Mouse (Mus musculus) heart, embryonic 11.5 days (tissue): ENCODE measurements at regions not wholly inside any gene's neighbourhood (a gene's known extent, or its start where the extent isn't known, plus 50 kb on each side); places are given as distances from the start of the nearest gene placed in this dataset.

ENCODE experiments used
- ATAC-seq: fragments of 200-750 bp; cut with Nextera tagmentation; replicated peaks from 2 replicates; pipeline ENCODE4 v1.8.0; 2017; ENCODE audit warnings: moderate library complexity; ENCODE audit not compliant: insufficient number of reproducible peaks, low FRiP score, low TSS enrichment
- H3K27ac ChIP-seq: fragments of 300-500 bp; sonication (generic); 2 replicates; pipeline ENCODE4 v1.5.1; 2014; ENCODE audit warnings: mild to moderate bottlenecking, low read depth, low read length
- H3K27me3 ChIP-seq: fragments of 300-500 bp; sonication (generic); 2 replicates; pipeline ENCODE4 v1.6.1; 2014; ENCODE audit warnings: mild to moderate bottlenecking, low read length, mixed read lengths; ENCODE audit not compliant: control insufficient read depth, insufficient read depth
- H3K36me3 ChIP-seq: fragments of 300-500 bp; sonication (generic); 2 replicates; pipeline ENCODE4 v1.6.1; 2014; ENCODE audit warnings: mild to moderate bottlenecking, low read length, moderate library complexity, mixed read lengths; ENCODE audit not compliant: control insufficient read depth, insufficient read depth
- H3K4me1 ChIP-seq: fragments of 300-500 bp; sonication (generic); 2 replicates; pipeline ENCODE4 v1.6.1; 2014; ENCODE audit warnings: low read length; ENCODE audit not compliant: control insufficient read depth, insufficient read depth
- H3K4me2 ChIP-seq: fragments of 300-500 bp; sonication (generic); 2 replicates; pipeline ENCODE4 v1.6.1; 2014; ENCODE audit warnings: mild to moderate bottlenecking, moderate library complexity
- H3K4me3 ChIP-seq: fragments of 300-500 bp; sonication (generic); 2 replicates; pipeline ENCODE4 v1.5.1; 2014; ENCODE audit warnings: low read depth, low read length
- H3K9ac ChIP-seq: fragments of 300-500 bp; sonication (generic); 2 replicates; pipeline ENCODE4 v1.6.1; 2014; ENCODE audit warnings: mild to moderate bottlenecking, low read depth, low read length, moderate library complexity
- H3K9me3 ChIP-seq: fragments of 300-500 bp; sonication (generic); replicated peaks from 2 replicates; pipeline ENCODE4 v1.6.1; 2016; ENCODE audit warnings: low read length; ENCODE audit not compliant: control insufficient read depth
- WGBS: fragments of 180-500 bp; shearing (Covaris S2); extraction: QIAGEN DNeasy Blood & Tissue Kit; methylation state at CpG from one replicate; pipeline ENCODE4 v1.1.7; 2014; ENCODE audit not compliant: insufficient replicate concordance; 5-methylcytosine and 5-hydroxymethylcytosine counted together

GRCm38 (mm10) chr5:75248279-75248678, 96.2 kb downstream of the Pdgfra start:
- no peak overlapping the region for H3K4me3 ChIP-seq
- ATAC-seq, result no peak
- WGBS, result 83% methylated on average over 6 of the region's 6 CpGs
- H3K4me2 ChIP-seq, result no peak overlapping the region
- no peaks in the 10 kb centered on the region for H3K36me3 ChIP-seq
- H3K27ac ChIP-seq, result no peak overlapping the region
- no peaks in the 10 kb centered on the region for H3K9me3 ChIP-seq
- H3K4me1 ChIP-seq, result no peaks in the 10 kb centered on the region
- no peaks in the 10 kb centered on the region for H3K27me3 ChIP-seq
- no peak overlapping the region for H3K9ac ChIP-seq

- Histone ChIP-seq H3K27me3 (no peaks in the 10 kb centered on the region), H3K4me3 (no peak overlapping the region), H3K9me3 (no peaks in the 10 kb centered on the region), H3K36me3 (no peaks in the 10 kb centered on the region), H3K27ac (no peak overlapping the region), H3K4me1 (no peaks in the 10 kb centered on the region), H3K9ac (no peak overlapping the region), H3K4me2 (no peak overlapping the region)
- ATAC-seq, result no peak
- 74% methylated on average over 3 of the region's 3 CpGs for WGBS
Observed at GRCm38 (mm10) chr5:75249671-75250070, 97.6 kb downstream of the Pdgfra start.

GRCm38 (mm10) chr5:75253349-75253748, 101.3 kb downstream of the Pdgfra start:
- no peak for ATAC-seq
- H3K36me3 ChIP-seq, result no peaks in the 10 kb centered on the region
- no peaks in the 10 kb centered on the region for H3K9me3 ChIP-seq
- no peak overlapping the region for H3K9ac ChIP-seq
- no peaks in the 10 kb centered on the region for H3K27me3 ChIP-seq
- no peaks in the 10 kb centered on the region for H3K4me1 ChIP-seq
- H3K27ac ChIP-seq, result no peak overlapping the region
- H3K4me3 ChIP-seq, result no peak overlapping the region
- WGBS, result 61% methylated on average over 7 of the region's 7 CpGs
- no peak overlapping the region for H3K4me2 ChIP-seq

GRCm38 (mm10) chr5:75253830-75254229, 101.7 kb downstream of the Pdgfra start:
- Histone ChIP-seq H3K36me3 (no peaks in the 10 kb centered on the region), H3K27ac (no peak overlapping the region), H3K4me3 (no peak overlapping the region), H3K27me3 (no peaks in the 10 kb centered on the region), H3K9me3 (no peaks in the 10 kb centered on the region), H3K4me2 (no peak overlapping the region), H3K4me1 (no peaks in the 10 kb centered on the region), H3K9ac (no peak overlapping the region)
- WGBS, result 70% methylated on average over 5 of the region's 5 CpGs
- no peak for ATAC-seq

- Histone ChIP-seq H3K4me3 (no peak overlapping the region), H3K27ac (no peak overlapping the region), H3K4me2 (no peak overlapping the region), H3K9me3 (no peaks in the 10 kb centered on the region), H3K4me1 (no peaks in the 10 kb centered on the region), H3K9ac (no peak overlapping the region), H3K36me3 (no peaks in the 10 kb centered on the region), H3K27me3 (no peaks in the 10 kb centered on the region)
- no peak for ATAC-seq
- WGBS, result 72% methylated on average over 4 of the region's 4 CpGs
Observed at GRCm38 (mm10) chr5:75256186-75256585, 104.1 kb downstream of the Pdgfra start.

- Histone ChIP-seq H3K9ac (no peak overlapping the region), H3K27ac (no peak overlapping the region), H3K4me2 (no peak overlapping the region), H3K4me3 (no peak overlapping the region), H3K9me3 (no peaks in the 10 kb centered on the region), H3K4me1 (no peaks in the 10 kb centered on the region), H3K27me3 (no peaks in the 10 kb centered on the region), H3K36me3 (no peaks in the 10 kb centered on the region)
- 62% methylated on average over 2 of the region's 2 CpGs for WGBS
- no peak for ATAC-seq
Observed at GRCm38 (mm10) chr5:75257067-75257466, 105.0 kb downstream of the Pdgfra start.

- 53% methylated on average over 10 of the region's 10 CpGs for WGBS
- no peak overlapping the region for H3K4me3 ChIP-seq
- no peak for ATAC-seq
- no peak overlapping the region for H3K9ac ChIP-seq
- no peaks in the 10 kb centered on the region for H3K4me1 ChIP-seq
- H3K36me3 ChIP-seq, result no peaks in the 10 kb centered on the region
- H3K27me3 ChIP-seq, result no peaks in the 10 kb centered on the region
- no peak overlapping the region for H3K4me2 ChIP-seq
- H3K27ac ChIP-seq, result no peak overlapping the region
- no peaks in the 10 kb centered on the region for H3K9me3 ChIP-seq
Observed at GRCm38 (mm10) chr5:75260247-75260646, 108.2 kb downstream of the Pdgfra start.

- 80% methylated on average over 7 of the region's 7 CpGs for WGBS
- Histone ChIP-seq H3K27ac (no peak overlapping the region), H3K27me3 (no peaks in the 10 kb centered on the region), H3K4me1 (no peaks in the 10 kb centered on the region), H3K36me3 (no peaks in the 10 kb centered on the region), H3K9me3 (no peaks in the 10 kb centered on the region), H3K4me3 (no peak overlapping the region), H3K9ac (no peak overlapping the region), H3K4me2 (no peak overlapping the region)
- no peak for ATAC-seq
Observed at GRCm38 (mm10) chr5:75266111-75266676, 114.1 kb downstream of the Pdgfra start.

- Histone ChIP-seq H3K9me3 (no peaks in the 10 kb centered on the region), H3K36me3 (no peaks in the 10 kb centered on the region), H3K9ac (no peak overlapping the region), H3K27me3 (no peaks in the 10 kb centered on the region), H3K4me3 (no peak overlapping the region), H3K4me2 (no peak overlapping the region), H3K4me1 (no peaks in the 10 kb centered on the region), H3K27ac (no peak overlapping the region)
- no peak for ATAC-seq
- WGBS, result 62% methylated on average over 4 of the region's 4 CpGs
Observed at GRCm38 (mm10) chr5:75266871-75267270, 114.8 kb downstream of the Pdgfra start.
